Comparison of ENCODE assay signal across 23 mouse cellular contexts in genomic region chr8:115066550-115067058, GRCm38 (mm10).
"Had no signal": no experiment of that assay in that cellular context is flagged by ENCODE, and none has a peak within 500 bp of the region (broad histone marks: within the 10 kb centered on the region; RNA-seq: fewer than 3 reads in every experiment).

No protein-coding gene starts in this region.

- H3K36me3 ChIP-seq: heart, embryonic 10.5 days; heart, embryonic 12.5 days; hindbrain, embryonic 13.5 days; hindbrain, embryonic 15.5 days; kidney, embryonic 15.5 days; limb, embryonic 13.5 days; limb, embryonic 15.5 days; liver, embryonic 15.5 days had no signal

- H3K27ac ChIP-seq: heart, embryonic 10.5 days; hindbrain, embryonic 13.5 days; hindbrain, embryonic 15.5 days; hindbrain, postnatal 0 days; kidney, embryonic 15.5 days; kidney, postnatal 0 days; limb, embryonic 13.5 days; limb, embryonic 15.5 days; liver, embryonic 15.5 days had no signal

- ATAC-seq: hindbrain, postnatal 0 days; intestine, embryonic 16.5 days had no signal

- H3K4me1 ChIP-seq: hindbrain, embryonic 13.5 days; hindbrain, embryonic 15.5 days; kidney, embryonic 15.5 days; limb, embryonic 15.5 days; liver, embryonic 15.5 days had no signal

- H3K4me2 ChIP-seq: heart, embryonic 12.5 days; hindbrain, embryonic 13.5 days; hindbrain, embryonic 15.5 days; kidney, embryonic 15.5 days; limb, embryonic 13.5 days; limb, embryonic 15.5 days; liver, embryonic 15.5 days had no signal

- DNase-seq: gastrocnemius, postnatal 14 days; gastrocnemius, postnatal 36 days; heart, adult 18-20 months; heart, postnatal 10 days; kidney, adult 11 months; kidney, adult 2 months; kidney, adult 9 months; kidney, postnatal 14 days; kidney, postnatal 36 days; layer of hippocampus, adult 9-11 months; layer of hippocampus, postnatal 36 days; left cerebral cortex, postnatal 4 days had no signal

- H3K27me3 ChIP-seq: heart, embryonic 12.5 days; liver, embryonic 15.5 days had no signal

- H3K9ac ChIP-seq: heart, embryonic 12.5 days; hindbrain, embryonic 13.5 days; hindbrain, embryonic 15.5 days; kidney, embryonic 15.5 days; limb, embryonic 13.5 days; limb, embryonic 15.5 days; liver, embryonic 15.5 days had no signal

- H3K9me3 ChIP-seq: heart, embryonic 10.5 days; heart, embryonic 12.5 days; hindbrain, embryonic 13.5 days; hindbrain, embryonic 15.5 days; kidney, embryonic 15.5 days; limb, embryonic 13.5 days; limb, embryonic 15.5 days; liver, embryonic 15.5 days had no signal

- H3K4me3 ChIP-seq: heart, embryonic 10.5 days; heart, embryonic 12.5 days; hindbrain, embryonic 13.5 days; hindbrain, embryonic 15.5 days; kidney, embryonic 15.5 days; limb, embryonic 13.5 days; limb, embryonic 15.5 days; liver, embryonic 15.5 days had no signal
